Mouse (Mus musculus): ENCODE results near the gene Sardh.

GRCm38 (mm10) chr2:27245947-27246346 is 2.2 kb downstream of the Sardh start:
- TF ChIP-seq EP300 (IDR thresholded peaks at IDR 0.05; ENCODE audit: insufficient read depth, low read depth, low read length), result no peak
- no peak for TF ChIP-seq CTCF (IDR thresholded peaks at IDR 0.05; ENCODE audit: low read depth, low read length)
- TF ChIP-seq POLR2A (IDR thresholded peaks at IDR 0.05; ENCODE audit: insufficient read depth, low read length), result no peak
